Mouse (Mus musculus): Measurements from ENCODE around the gene Fggy.

Fggy gene

DNA sequence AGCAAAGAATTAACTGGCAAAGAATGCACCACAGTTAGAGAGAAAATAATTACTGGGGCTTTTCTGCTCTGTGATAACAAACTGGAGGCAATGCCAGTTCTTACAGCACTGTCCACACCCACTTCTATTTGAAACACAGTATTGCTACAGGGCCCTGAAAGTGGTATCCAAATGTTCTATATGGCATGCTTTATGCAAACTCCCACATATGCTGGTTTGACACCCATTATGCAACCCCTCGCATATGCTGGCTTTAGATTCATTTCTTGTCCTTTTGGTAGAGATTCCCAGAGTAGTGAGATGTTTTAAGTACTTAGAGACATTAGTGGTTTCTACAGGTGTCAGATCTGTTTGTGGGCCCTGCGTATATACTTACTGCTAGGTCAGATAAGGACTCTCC lies 109.6 kb downstream of the Fggy start:
- DNase-seq: no peak

DNA sequence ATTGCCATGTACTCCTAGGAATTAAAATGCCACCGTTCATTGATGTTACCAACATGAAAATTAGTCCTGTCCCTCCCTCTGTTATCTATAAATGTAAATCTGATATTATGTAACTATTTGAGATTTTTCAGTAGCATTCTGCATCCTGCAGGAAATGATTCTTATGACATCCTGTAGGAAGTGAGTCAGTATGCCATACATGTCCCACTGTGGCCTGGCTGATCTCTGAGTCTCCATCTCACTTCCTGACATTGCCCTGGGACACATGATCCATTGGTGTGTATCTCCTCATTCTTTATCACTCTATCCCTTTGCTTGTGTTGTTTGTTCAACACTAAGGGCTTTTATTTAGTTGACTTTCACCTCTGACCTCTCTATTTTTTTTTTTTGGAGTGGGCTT lies 110.3 kb downstream of the Fggy start:
- DNase-seq: no peak

DNA sequence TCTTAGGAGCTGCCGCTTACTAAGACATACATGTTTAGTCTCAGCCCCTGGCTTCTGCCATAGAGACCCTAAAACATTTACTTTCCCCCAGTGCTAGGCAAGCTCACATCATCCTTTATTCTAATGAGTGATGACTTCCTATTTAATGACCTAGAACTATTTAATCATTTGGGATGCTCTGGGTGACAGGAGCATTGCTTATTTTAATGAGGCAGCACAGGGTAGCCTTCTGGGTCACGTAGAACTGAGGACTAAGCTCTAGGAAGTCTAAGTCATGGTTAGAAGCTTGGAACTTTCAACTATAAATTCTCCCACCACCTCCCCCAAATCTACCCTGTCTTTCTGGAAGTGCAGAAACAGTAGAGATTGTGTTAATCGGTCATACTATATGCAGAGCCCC lies 111.2 kb downstream of the Fggy start:
- no peak for DNase-seq

GRCm38 (mm10) chr4:95669336-95669735 lies 112.0 kb downstream of the Fggy start:
- no peak for DNase-seq

- DNase-seq: no peak
Measured at GRCm38 (mm10) chr4:95670559-95670958, 113.3 kb downstream of the Fggy start.

DNA sequence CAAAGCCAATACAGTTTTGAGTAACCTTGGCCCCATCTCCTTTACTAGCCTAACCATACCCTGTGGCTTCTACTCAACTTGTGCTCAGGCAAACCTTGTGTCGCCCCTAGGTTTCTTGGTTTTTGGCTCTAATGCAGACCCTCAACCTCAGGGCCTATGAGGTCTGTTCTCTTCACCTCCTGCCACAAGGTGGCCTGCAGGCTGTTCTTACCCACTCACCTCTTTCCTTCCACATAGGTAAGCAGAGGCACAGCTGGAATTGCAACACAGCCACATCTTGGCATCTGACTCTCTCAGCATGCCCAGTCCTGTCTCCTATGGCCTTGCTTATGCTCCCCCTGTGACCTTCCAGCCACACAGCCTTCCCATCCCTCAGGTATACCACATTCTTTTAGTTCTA lies 114.7 kb downstream of the Fggy start:
- DNase-seq: no peak

GRCm38 (mm10) chr4:95676390-95676789 lies 119.1 kb downstream of the Fggy start:
- DNase-seq: no peak

GRCm38 (mm10) chr4:95680756-95681449 lies 123.6 kb downstream of the Fggy start:
- no peak for DNase-seq

DNA sequence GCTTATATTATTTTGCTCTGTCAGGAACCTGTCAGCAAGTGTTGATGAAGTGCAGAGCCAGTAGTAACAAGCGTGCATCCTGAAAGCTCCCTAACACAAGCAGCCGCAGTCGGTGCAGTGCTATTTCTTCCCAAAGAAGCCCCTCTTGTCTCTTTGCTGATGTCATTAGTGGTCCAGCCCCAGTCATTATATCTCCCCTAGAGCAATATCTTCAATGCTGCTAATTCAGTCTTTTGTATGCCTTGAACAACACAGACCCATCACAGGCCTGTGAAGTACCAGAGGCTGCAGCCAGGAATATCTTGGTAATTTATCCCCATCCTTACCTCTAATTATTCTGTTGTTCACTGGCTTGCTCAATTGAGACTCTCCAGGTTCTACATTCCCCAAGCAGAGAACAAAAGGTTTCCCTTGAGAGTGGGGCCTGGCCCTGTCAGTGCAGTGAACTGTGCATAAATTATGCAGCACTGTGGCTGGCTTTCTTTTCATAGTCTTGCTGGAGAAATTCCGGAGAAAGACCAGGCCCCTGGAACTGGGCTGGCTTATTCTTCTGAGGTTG lies 127.3 kb downstream of the Fggy start:
- DNase-seq: no peak

DNA sequence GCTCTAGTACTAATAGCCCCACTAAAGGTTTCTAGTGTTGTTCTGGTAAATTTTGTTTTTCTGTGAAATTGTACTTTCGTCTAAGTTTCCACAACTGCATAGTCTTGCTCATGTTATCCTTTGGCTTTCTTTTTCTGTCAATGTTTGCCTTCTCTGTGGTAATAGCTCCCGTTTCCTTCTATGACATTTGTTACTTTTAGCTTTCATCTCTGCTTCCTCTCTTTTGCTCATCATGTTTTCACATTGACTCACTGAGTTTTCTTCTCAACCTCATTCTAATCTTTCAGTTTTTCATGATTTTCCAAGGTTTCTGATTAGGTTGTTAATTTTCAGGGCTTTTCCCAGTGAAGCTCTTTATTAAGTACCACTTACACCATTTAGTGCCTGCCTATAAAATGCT lies 129.5 kb downstream of the Fggy start:
- DNase-seq: no peak

- no peak for DNase-seq
Measured at GRCm38 (mm10) chr4:95687350-95687749, 130.0 kb downstream of the Fggy start.

DNA sequence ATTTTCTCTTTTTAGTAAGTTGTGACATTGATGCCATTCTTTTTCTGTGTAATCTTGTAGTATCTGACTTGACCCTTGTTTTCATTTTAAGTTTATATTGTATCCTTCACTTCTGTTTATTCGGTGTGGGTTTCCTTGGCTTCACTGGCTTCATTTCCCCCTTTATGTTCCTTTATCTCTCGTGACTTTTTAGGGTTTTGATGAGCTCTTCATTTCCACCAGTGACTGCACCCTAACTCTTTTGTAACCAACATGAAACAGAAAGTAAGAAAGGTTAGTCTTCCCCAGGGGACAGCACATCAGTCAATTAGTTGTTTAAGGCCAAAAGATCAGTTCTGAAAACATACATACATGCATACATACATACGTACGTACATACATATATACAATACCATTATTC lies 130.9 kb downstream of the Fggy start:
- DNase-seq: no peak

DNA sequence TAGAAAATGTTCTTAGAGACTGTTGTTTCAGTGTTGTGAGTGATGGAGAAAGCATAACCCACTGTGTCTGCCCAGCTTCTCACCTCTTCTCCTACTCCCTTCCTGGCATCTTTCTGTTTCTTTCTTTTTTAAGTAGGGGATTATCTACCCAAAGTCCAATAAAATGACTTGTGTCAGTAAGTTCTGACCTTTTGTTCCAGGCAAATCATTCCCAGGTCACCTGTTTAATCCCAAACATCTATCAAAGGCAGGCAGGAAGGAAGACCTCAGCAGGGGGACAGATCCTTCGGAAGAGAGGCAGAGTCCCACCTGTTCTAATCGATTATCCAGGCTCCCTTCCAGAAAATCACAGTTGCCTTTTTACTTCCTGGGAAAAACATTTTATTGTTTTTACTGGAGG lies 143.1 kb downstream of the Fggy start:
- no peak for DNase-seq

- DNase-seq: no peak
Measured at GRCm38 (mm10) chr4:95707941-95708897, 150.9 kb downstream of the Fggy start.

DNA sequence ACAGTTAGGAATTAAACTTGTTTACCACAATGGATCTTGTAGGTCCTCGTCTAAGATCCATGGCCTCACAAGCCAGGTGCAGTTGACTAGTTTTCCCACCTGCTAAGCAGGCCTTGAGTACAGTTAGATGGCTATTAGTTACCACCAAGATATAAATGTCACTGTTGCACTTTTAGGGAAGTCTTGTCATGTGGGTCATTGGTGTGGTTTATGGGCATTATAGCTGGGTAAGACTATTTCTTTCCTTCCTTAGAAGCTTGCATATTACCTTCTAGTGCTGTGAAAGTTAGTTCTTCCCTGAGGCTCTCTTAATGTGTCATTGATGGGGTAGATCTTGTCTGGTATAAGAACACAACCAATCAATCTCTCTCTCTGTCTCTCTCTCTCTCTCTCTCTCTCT lies 152.4 kb downstream of the Fggy start:
- DNase-seq: no peak

- DNase-seq: no peak
Measured at GRCm38 (mm10) chr4:95712802-95713201, 155.5 kb downstream of the Fggy start.

GRCm38 (mm10) chr4:95713271-95713670 lies 156.0 kb downstream of the Fggy start:
- DNase-seq: no peak

DNA sequence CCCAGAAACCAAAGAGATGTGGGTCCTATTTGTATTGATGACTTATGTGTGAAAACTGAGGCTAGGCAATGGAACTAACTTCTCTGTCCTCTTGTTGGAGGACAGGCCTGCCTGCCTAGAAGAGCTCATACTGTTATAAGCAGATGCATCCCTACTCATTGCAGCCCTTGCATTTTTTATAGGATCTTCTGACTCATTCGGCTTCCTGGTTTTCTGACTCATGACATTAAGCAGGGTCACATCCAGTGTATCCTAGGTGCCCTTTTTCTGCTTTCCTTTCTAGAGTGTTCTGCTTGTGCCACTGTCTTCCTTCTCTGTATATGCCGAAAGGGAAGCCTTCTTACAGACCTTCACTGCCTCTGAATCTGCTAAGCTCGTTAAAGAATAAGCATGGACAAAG lies 158.8 kb downstream of the Fggy start:
- DNase-seq: no peak

DNA sequence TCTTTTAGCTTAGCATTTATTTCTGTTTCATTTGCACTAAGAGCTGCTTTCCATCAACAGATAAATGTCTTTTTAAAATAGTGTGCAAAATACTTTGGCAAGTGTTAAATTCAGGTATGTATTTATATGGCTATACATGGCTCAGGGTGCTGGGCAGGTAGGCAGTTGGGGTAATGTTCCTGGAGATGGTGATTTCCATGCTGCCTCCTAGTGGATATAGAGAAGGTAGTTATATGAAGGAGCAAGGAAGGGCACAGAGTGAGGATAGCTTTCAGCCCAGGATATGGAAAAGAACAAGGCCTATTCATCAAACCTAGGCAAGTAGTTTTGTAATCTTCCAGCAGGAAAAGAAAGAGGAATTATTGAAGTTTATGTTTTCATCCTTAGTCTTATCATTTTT lies 166.3 kb downstream of the Fggy start:
- DNase-seq: no peak

DNA sequence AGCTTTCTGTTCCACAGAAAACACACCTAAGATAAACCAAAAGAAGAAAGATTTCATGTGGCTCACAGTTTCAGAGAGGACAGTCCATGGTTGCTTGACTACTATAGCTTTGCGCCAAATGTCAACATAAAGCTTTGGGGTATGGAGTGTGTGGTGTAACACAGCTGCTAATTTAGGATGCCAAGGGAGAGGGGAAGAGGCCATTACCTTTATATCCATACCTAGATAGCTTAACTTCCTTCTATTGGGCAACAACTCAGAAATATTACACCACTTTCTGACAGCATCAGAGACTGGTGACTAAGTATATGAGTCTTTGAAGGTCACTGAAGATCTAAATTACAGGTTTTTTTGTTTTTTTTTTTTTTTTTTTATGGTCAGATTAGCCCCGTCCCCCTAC lies 169.1 kb downstream of the Fggy start:
- DNase-seq: no peak

DNA sequence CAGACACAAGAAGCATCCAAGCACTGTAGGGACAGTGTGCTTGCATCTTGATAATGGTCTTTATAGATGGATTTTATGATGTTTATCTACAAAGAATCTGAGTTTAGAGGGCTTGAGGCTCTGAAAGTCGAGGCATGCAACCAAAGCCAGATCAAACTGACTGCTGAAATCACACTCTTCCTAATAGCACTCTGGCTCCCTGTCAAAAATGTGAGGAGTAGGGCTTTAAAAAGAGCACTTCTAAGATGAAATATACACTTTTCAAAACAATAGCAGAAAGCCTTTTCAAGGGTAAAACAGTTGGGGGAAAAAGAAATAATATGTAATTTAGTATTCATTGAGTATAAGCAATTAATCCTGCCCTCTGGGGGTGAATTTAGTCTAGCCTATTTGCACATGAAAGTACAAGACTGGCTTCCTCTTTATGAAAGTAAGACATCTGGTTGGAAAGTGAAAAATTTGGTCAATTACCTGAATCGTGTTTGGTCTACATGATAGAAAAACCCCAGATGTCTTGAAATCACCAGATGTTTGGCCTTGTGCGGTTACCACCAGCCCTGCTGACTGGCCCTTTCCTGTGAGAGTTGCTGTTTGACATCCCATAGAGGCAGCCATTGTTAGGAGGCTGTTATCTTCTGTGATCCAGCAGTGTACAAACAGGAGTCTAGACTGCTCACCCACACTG lies 172.0 kb downstream of the Fggy start:
- DNase-seq: no peak

- no peak for DNase-seq
Measured at GRCm38 (mm10) chr4:95731110-95731509, 173.8 kb downstream of the Fggy start.
